Mouse (Mus musculus) hindbrain, embryonic 16.5 days (tissue): ENCODE measurements around the gene Pde4c. TPM values are rescaled to one million over a fixed set of nuclear protein-coding genes. Genes with fewer than 3 reads are reported as not detected.

Source experiments
- ATAC-seq: fragments of 200-750 bp; cut with Nextera tagmentation; 2 replicates; pipeline ENCODE4 v1.8.0; 2017; ENCODE audit warnings: moderate TSS enrichment, moderate library complexity
- H3K27ac ChIP-seq: fragments of 300-500 bp; sonication (generic); 2 replicates; pipeline ENCODE4 v1.5.1; 2014; ENCODE audit warnings: low read depth, mild to moderate bottlenecking, control low read depth, low read length, moderate library complexity
- H3K27me3 ChIP-seq: fragments of 300-500 bp; sonication (generic); replicated peaks from 2 replicates; pipeline ENCODE4 v1.6.1; 2014; ENCODE audit warnings: low read length; ENCODE audit not compliant: control insufficient read depth, insufficient read depth
- H3K36me3 ChIP-seq: fragments of 300-500 bp; sonication (generic); 2 replicates; pipeline ENCODE4 v1.6.1; 2014; ENCODE audit warnings: mild to moderate bottlenecking, low read length, moderate library complexity, mixed read lengths; ENCODE audit not compliant: control insufficient read depth, insufficient read depth
- H3K4me1 ChIP-seq: fragments of 300-500 bp; sonication (generic); 2 replicates; pipeline ENCODE4 v1.6.1; 2014; ENCODE audit warnings: low read depth, low read length; ENCODE audit not compliant: control insufficient read depth, insufficient read depth
- H3K4me2 ChIP-seq: fragments of 300-500 bp; sonication (generic); 2 replicates; pipeline ENCODE4 v1.6.1; 2014; ENCODE audit warnings: mild to moderate bottlenecking, low read length, control low read depth, moderate library complexity
- H3K4me3 ChIP-seq: fragments of 300-500 bp; sonication (generic); 2 replicates; pipeline ENCODE4 v1.5.1; 2014; ENCODE audit warnings: mild to moderate bottlenecking, low read length, control low read depth, moderate library complexity
- H3K9ac ChIP-seq: fragments of 300-500 bp; sonication (generic); 2 replicates; pipeline ENCODE4 v1.6.1; 2014; ENCODE audit warnings: low read depth, mild to moderate bottlenecking, control low read depth, low read length, moderate library complexity
- H3K9me3 ChIP-seq: fragments of 300-500 bp; sonication (generic); 2 replicates; pipeline ENCODE4 v1.6.1; 2014; ENCODE audit warnings: mild to moderate bottlenecking, low read length, moderate library complexity; ENCODE audit not compliant: control insufficient read depth
- WGBS: fragments of 180-500 bp; shearing (Covaris S2); extraction: QIAGEN DNeasy Blood & Tissue Kit; methylation state at CpG from one replicate; pipeline ENCODE4 v1.1.7; 2014; 5-methylcytosine and 5-hydroxymethylcytosine counted together
- polyA plus RNA-seq: library from polyadenylated mRNA; unstranded; fragments of >200 nt; fragmentation: Nextera tagmentation; extraction: Ambion mirVana; gene quantifications from 2 replicates; pipeline ENCODE4 v1.2.1, GENCODE M21; 2015

The Pde4c gene
- polyA plus RNA-seq, 1 experiment from 2014 or later: 0.19 TPM

DNA sequence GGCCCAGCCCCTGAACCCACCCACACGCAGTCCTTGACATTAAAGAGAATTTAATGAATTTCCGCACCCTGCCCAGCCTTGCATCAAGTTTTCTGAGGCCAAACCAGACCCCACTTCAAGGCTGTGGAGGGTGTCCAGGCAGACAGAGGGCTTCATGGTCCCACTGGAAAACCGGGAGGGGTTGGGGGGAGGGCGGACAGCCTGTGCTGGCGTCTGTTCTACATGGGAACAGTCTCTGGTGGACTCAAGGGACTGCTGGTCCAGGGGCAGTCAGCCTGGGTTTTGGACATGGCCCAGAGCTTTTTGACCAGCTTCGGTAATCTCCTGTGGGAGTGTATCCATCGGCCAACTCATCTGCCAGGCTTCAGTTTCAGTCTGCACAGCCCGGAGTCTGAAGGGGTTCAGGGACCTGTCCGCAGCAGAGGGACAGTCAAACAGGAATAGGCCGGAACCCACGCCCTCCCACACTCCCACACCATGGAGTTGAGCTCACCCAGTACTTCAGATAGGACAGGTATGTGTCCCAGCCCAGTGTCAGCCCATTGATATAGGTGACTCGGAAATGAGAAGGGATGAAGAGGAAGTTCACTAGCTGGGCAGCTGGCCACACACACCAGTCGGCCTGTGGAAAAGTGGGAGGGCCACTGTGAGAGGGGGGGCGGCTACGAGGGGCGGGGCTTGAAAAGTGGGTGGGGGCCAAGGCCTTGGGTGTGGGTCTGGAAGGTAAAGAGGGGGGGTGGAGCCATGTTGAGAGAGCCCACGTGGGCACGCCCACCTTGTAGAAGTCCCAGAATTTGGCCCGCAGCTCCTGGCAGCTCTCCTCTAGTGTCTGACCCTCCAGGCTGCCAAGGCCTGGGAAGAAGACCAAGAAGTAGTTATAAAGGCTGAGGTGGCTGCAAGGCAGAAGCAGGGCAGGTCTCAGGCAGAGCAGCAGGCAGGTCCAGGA is 35.4 kb downstream of the Pde4c start:
- H3K4me2 ChIP-seq: peak overlapping the region; percentile 82; the same call in 1 of the 2 replicates
- peaks cover 22% of the 10 kb centered on the region for H3K36me3 ChIP-seq
- no peaks in the 10 kb centered on the region for H3K9me3 ChIP-seq
- no peak for ATAC-seq
- peaks cover 44% of the 10 kb centered on the region for H3K4me1 ChIP-seq
- H3K27me3 ChIP-seq: no peaks in the 10 kb centered on the region
- H3K27ac ChIP-seq: peak overlapping the region; percentile 57; the same call in 1 of the 2 replicates
- WGBS: 66% methylated on average over 18 of the region's 19 CpGs
- no peak overlapping the region for H3K9ac ChIP-seq
- no peak overlapping the region for H3K4me3 ChIP-seq

DNA sequence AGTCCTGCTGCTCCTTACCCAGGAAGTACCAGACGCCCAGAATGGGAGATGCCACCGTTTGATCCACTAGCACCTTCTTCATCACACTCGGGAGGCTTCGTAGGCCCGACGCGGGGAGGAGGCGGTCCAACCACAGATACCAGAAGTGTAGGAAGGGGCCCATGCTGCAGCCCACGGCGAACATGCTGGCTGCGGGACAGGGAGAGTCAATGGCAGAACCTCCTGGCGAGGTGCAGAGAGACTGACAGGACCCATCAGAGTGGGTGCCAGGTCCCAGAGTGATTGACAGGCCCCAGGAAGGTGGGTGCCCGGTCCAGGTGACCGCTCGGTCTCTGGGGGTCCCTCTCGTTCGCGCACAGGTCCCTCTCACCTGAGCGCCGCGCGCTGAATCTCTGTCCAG is 36.8 kb downstream of the Pde4c start:
- WGBS: 0% methylated on average over 21 of the region's 22 CpGs
- no peaks in the 10 kb centered on the region for H3K27me3 ChIP-seq
- peak overlapping the region; percentile 82 for H3K27ac ChIP-seq
- peaks cover 22% of the 10 kb centered on the region for H3K36me3 ChIP-seq
- H3K9me3 ChIP-seq: no peaks in the 10 kb centered on the region
- H3K4me3 ChIP-seq: peak overlapping the region; percentile 79
- ATAC-seq: no peak
- peak overlapping the region; percentile 82 for H3K4me2 ChIP-seq
- H3K9ac ChIP-seq: peak overlapping the region; percentile 88
- H3K4me1 ChIP-seq: peaks cover 43% of the 10 kb centered on the region

DNA sequence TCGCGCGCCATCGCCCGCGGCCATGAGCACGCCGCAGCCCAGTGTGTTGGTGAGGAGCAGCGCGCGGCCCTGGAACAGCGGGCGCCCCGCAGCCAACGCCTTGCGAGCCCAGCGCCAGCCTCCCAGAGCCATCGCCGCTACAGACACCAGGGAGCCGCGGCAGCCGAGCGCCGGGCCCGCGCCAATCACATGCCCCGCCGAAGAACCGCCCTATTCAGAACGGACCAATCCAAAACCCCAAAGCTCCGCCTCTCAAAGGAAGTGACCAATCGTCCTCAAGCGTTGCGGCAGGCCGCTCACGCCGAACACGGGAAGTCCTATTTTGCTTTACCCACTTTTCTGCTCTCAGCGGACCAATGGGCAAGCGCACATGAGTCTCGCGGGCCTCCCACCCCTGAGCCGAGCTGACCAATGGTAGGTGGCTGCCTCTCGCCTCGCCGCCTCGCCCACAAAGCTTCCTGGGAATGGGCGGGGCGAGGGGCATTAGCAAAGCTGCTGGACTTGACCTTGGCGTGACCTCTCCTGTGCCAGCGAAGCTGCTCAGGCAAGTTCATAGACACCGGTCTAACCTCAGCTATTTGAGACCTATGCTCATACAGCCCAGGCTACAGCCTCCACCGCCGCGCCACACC is 37.4 kb downstream of the Pde4c start, which contains the start of gene Mpv17l2:
TSS of gene Mpv17l2 (minus strand) at position 172 of the 632 bp plus-strand sequence.
- H3K4me2 ChIP-seq: peak within 1 kb of the TSS; percentile 82
- under 1% methylated on average over 53 of the region's 55 CpGs for WGBS
- H3K4me1 ChIP-seq: peaks cover 39% of the 10 kb centered on the region
- ATAC-seq: peak; percentile 96
- H3K36me3 ChIP-seq: peaks cover 22% of the 10 kb centered on the region
- H3K27ac ChIP-seq: peak within 1 kb of the TSS; percentile 82
- H3K4me3 ChIP-seq: peak within 1 kb of the TSS; percentile 79
- H3K9me3 ChIP-seq: no peaks in the 10 kb centered on the region
- H3K27me3 ChIP-seq: no peaks in the 10 kb centered on the region
- peak within 1 kb of the TSS; percentile 88 for H3K9ac ChIP-seq

DNA sequence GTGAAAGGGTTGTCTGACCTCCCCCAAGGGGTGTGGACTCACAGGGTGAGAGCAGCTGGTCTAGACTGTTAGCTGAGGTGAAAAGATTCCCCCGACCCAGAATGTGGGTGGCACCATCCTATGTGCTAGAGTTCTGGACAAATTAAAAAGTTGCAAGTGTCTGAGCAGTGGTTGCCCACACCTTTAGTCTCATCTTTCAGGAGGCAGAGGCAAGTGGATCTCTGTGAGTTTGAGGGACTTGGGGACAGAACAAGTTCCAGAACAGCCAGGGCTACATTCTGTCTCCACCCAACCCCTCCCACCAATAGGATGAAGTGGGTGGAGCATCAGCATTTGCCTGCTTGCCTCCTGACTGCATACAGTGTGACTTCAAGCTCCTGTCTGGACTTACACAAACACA is 38.6 kb downstream of the Pde4c start:
- no peaks in the 10 kb centered on the region for H3K27me3 ChIP-seq
- peaks cover 36% of the 10 kb centered on the region for H3K4me1 ChIP-seq
- no peaks in the 10 kb centered on the region for H3K9me3 ChIP-seq
- no peak overlapping the region for H3K4me3 ChIP-seq
- no peak for ATAC-seq
- H3K9ac ChIP-seq: no peak overlapping the region
- 92% methylated on average over 1 of the region's 1 CpGs for WGBS
- H3K27ac ChIP-seq: no peak overlapping the region
- peaks cover 12% of the 10 kb centered on the region for H3K36me3 ChIP-seq
- no peak overlapping the region for H3K4me2 ChIP-seq

DNA sequence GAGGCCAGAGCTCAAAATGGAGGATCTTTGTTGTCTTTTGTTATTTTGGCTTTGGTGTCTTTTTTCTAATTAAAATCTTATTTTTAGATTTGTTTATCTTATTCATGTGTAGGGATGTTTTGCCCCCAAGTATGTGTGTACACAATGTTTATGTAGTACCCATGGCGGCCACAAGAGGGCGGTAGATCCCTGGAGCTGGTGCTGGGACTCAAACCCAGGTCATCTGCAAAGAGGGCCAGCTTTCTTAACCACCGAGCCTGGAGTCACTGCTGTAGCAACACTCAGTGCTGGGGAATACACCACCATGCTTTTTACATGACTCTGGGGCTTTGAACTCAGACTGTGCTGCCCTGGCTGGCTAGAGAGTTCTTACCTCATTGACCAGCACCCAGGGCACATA is 39.8 kb downstream of the Pde4c start:
- 3% methylated on average over 3 of the region's 3 CpGs for WGBS

DNA sequence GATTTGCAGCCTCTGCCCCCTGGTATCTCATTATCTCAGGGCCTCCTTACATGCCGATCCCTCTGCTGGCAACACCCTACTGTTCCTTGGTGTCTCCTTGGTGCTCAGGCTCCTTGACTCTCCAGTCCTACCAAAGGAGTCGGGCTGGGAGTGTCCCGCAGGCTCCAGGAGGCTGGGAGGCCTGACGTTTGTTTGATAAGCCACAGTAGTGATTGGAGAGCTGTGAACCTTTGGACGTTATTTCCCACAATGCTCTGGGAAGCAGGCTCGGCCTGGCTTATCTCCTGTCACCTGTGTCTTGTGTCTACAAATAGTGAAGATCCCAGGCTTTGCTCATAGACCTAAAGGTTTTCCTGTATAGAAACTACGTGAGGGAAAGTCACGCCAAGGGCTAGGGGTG is 40.5 kb downstream of the Pde4c start:
- no peaks in the 10 kb centered on the region for H3K9me3 ChIP-seq
- H3K4me1 ChIP-seq: peaks cover 22% of the 10 kb centered on the region
- no peak overlapping the region for H3K9ac ChIP-seq
- ATAC-seq: no peak
- no peak overlapping the region for H3K4me3 ChIP-seq
- 85% methylated on average over 8 of the region's 8 CpGs for WGBS
- no peaks in the 10 kb centered on the region for H3K27me3 ChIP-seq
- peaks cover 13% of the 10 kb centered on the region for H3K36me3 ChIP-seq
- no peak overlapping the region for H3K4me2 ChIP-seq
- no peak overlapping the region for H3K27ac ChIP-seq

More for the DNA sequence above, 39.8 kb downstream of the Pde4c start:
- Histone ChIP-seq H3K36me3 (peaks cover 9% of the 10 kb centered on the region), H3K27me3 (no peaks in the 10 kb centered on the region), H3K4me3 (no peak overlapping the region), H3K9ac (no peak overlapping the region), H3K4me1 (peaks cover 29% of the 10 kb centered on the region), H3K9me3 (no peaks in the 10 kb centered on the region), H3K4me2 (no peak overlapping the region), H3K27ac (no peak overlapping the region)
- no peak for ATAC-seq

DNA sequence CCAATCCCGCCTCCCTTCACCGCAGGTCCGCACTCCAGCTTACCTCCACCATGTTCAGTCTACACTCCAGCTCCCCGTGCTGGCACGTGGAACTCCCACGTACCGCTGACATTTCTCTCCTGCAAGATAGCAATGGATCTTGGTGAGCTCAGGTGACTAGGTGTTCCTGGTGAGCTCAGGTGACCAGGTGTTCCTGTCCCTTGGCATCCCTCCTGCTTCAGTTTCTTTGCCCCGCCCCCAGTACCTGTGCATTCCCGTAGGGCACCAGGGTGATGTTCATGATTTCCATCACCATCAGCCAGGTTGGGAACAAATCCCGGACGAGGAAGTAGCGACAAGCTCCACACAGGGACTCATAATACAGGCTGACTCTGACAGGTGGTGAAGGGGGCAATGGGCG is 41.2 kb downstream of the Pde4c start:
- peaks cover 16% of the 10 kb centered on the region for H3K4me1 ChIP-seq
- no peak overlapping the region for H3K27ac ChIP-seq
- ATAC-seq: no peak
- H3K9me3 ChIP-seq: no peaks in the 10 kb centered on the region
- H3K9ac ChIP-seq: no peak overlapping the region
- H3K4me2 ChIP-seq: no peak overlapping the region
- peaks cover 15% of the 10 kb centered on the region for H3K36me3 ChIP-seq
- H3K4me3 ChIP-seq: no peak overlapping the region
- no peaks in the 10 kb centered on the region for H3K27me3 ChIP-seq
- 95% methylated on average over 13 of the region's 13 CpGs for WGBS

DNA sequence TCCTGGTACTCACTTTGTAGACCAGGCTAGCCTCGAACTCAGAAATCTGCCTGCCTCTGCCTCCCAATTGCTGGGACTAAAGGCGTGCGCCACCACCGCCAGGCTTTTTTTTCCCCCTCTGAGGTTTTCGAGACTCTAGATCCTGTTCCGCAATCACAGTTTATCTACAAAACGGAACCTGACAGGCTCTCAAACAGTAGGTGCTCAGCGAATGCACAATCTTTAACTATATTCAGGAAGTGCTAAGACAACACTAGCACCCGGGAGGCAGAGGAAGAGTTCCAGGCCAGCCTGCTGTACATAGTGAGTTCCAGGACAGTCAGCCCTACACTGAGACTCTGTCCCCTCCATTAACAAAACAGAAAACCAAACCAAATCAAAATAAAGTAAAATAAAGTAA is 41.8 kb downstream of the Pde4c start:
- WGBS: 88% methylated on average over 9 of the region's 9 CpGs
- Histone ChIP-seq H3K9me3 (no peaks in the 10 kb centered on the region), H3K4me2 (peak overlapping the region; percentile 48; the same call in 1 of the 2 replicates), H3K27me3 (no peaks in the 10 kb centered on the region), H3K36me3 (peaks cover 19% of the 10 kb centered on the region), H3K9ac (no peak overlapping the region), H3K4me1 (peaks cover 9% of the 10 kb centered on the region), H3K4me3 (no peak overlapping the region), H3K27ac (no peak overlapping the region)
- ATAC-seq: no peak
